Mouse (Mus musculus): ENCODE measurements around the gene Jun. TPM values are rescaled to one million over a fixed set of nuclear protein-coding genes. Genes with fewer than 3 reads are reported as not detected.

The Jun gene
- polyA plus RNA-seq, 1 experiment from 2014 or later: 25.2 TPM

GRCm38 (mm10) chr4:95081632-95082031 is 29.6 kb upstream of the Jun start:
- H3K9me3 ChIP-seq (ENCODE audit: control insufficient read depth, low read length): no peaks in the 10 kb centered on the region
- no peak for ATAC-seq (ENCODE audit: low read depth)
- H3K27me3 ChIP-seq (ENCODE audit: control insufficient read depth, insufficient read depth, low read length): no peaks in the 10 kb centered on the region
- no peak overlapping the region for H3K4me2 ChIP-seq (ENCODE audit: low read depth, low read length)
- H3K4me1 ChIP-seq (ENCODE audit: control insufficient read depth, insufficient read depth, low read length): peaks cover 2% of the 10 kb centered on the region; the same call in 1 of the 2 replicates
- H3K9ac ChIP-seq (replicated peaks; ENCODE audit: low read depth, low read length): no peak overlapping the region
- 78% methylated on average over 8 of the region's 8 CpGs for WGBS
- no peaks in the 10 kb centered on the region for H3K36me3 ChIP-seq (ENCODE audit: control insufficient read depth, insufficient read depth, low read length)
- no peak overlapping the region for H3K4me3 ChIP-seq (ENCODE audit: low read depth, low read length)
- H3K27ac ChIP-seq (ENCODE audit: low read depth, low read length): no peak overlapping the region

GRCm38 (mm10) chr4:95078625-95079024 is 26.6 kb upstream of the Jun start:
- H3K9ac ChIP-seq (replicated peaks; ENCODE audit: low read depth, low read length): no peak overlapping the region
- WGBS: 59% methylated on average over 8 of the region's 8 CpGs
- H3K4me2 ChIP-seq (ENCODE audit: low read depth, low read length): no peak overlapping the region
- ATAC-seq (ENCODE audit: low read depth): no peak
- H3K27ac ChIP-seq (ENCODE audit: low read depth, low read length): no peak overlapping the region
- H3K36me3 ChIP-seq (ENCODE audit: control insufficient read depth, insufficient read depth, low read length): no peaks in the 10 kb centered on the region
- peaks cover 2% of the 10 kb centered on the region; the same call in 1 of the 2 replicates for H3K4me1 ChIP-seq (ENCODE audit: control insufficient read depth, insufficient read depth, low read length)
- H3K9me3 ChIP-seq (ENCODE audit: control insufficient read depth, low read length): no peaks in the 10 kb centered on the region
- no peaks in the 10 kb centered on the region for H3K27me3 ChIP-seq (ENCODE audit: control insufficient read depth, insufficient read depth, low read length)
- H3K4me3 ChIP-seq (ENCODE audit: low read depth, low read length): no peak overlapping the region

GRCm38 (mm10) chr4:95076279-95076678 is 24.3 kb upstream of the Jun start:
- Histone ChIP-seq H3K9ac (replicated peaks; ENCODE audit: low read depth, low read length) (no peak overlapping the region), H3K9me3 (ENCODE audit: control insufficient read depth, low read length) (no peaks in the 10 kb centered on the region), H3K4me2 (ENCODE audit: low read depth, low read length) (no peak overlapping the region), H3K4me1 (ENCODE audit: control insufficient read depth, insufficient read depth, low read length) (no peaks in the 10 kb centered on the region), H3K4me3 (ENCODE audit: low read depth, low read length) (no peak overlapping the region), H3K27ac (ENCODE audit: low read depth, low read length) (no peak overlapping the region), H3K27me3 (ENCODE audit: control insufficient read depth, insufficient read depth, low read length) (no peaks in the 10 kb centered on the region), H3K36me3 (ENCODE audit: control insufficient read depth, insufficient read depth, low read length) (no peaks in the 10 kb centered on the region)
- no peak for ATAC-seq (ENCODE audit: low read depth)
- WGBS: 70% methylated on average over 14 of the region's 14 CpGs

- no peaks in the 10 kb centered on the region for H3K36me3 ChIP-seq (ENCODE audit: control insufficient read depth, insufficient read depth, low read length)
- no peaks in the 10 kb centered on the region for H3K9me3 ChIP-seq (ENCODE audit: control insufficient read depth, low read length)
- H3K27ac ChIP-seq (ENCODE audit: low read depth, low read length): no peak overlapping the region
- H3K4me1 ChIP-seq (ENCODE audit: control insufficient read depth, insufficient read depth, low read length): no peaks in the 10 kb centered on the region
- no peak overlapping the region for H3K4me2 ChIP-seq (ENCODE audit: low read depth, low read length)
- WGBS: 89% methylated on average over 17 of the region's 17 CpGs
- no peaks in the 10 kb centered on the region for H3K27me3 ChIP-seq (ENCODE audit: control insufficient read depth, insufficient read depth, low read length)
- H3K4me3 ChIP-seq (ENCODE audit: low read depth, low read length): no peak overlapping the region
- no peak overlapping the region for H3K9ac ChIP-seq (replicated peaks; ENCODE audit: low read depth, low read length)
- ATAC-seq (ENCODE audit: low read depth): no peak
These were observed 23.6 kb upstream of the Jun start for GRCm38 (mm10) chr4:95075591-95076002.

- WGBS: 94% methylated on average over 6 of the region's 6 CpGs
- H3K27ac ChIP-seq (ENCODE audit: low read depth, low read length): no peak overlapping the region
- H3K36me3 ChIP-seq (ENCODE audit: control insufficient read depth, insufficient read depth, low read length): no peaks in the 10 kb centered on the region
- no peak overlapping the region for H3K9ac ChIP-seq (replicated peaks; ENCODE audit: low read depth, low read length)
- ATAC-seq (ENCODE audit: low read depth): no peak
- H3K4me1 ChIP-seq (ENCODE audit: control insufficient read depth, insufficient read depth, low read length): no peaks in the 10 kb centered on the region
- H3K4me3 ChIP-seq (ENCODE audit: low read depth, low read length): no peak overlapping the region
- no peaks in the 10 kb centered on the region for H3K27me3 ChIP-seq (ENCODE audit: control insufficient read depth, insufficient read depth, low read length)
- no peak overlapping the region for H3K4me2 ChIP-seq (ENCODE audit: low read depth, low read length)
- H3K9me3 ChIP-seq (ENCODE audit: control insufficient read depth, low read length): no peaks in the 10 kb centered on the region
These were observed 22.3 kb upstream of the Jun start for GRCm38 (mm10) chr4:95074319-95074718.

GRCm38 (mm10) chr4:95073214-95073750 is 21.3 kb upstream of the Jun start:
- no peaks in the 10 kb centered on the region for H3K9me3 ChIP-seq (ENCODE audit: control insufficient read depth, low read length)
- no peak overlapping the region for H3K4me2 ChIP-seq (ENCODE audit: low read depth, low read length)
- H3K27me3 ChIP-seq (ENCODE audit: control insufficient read depth, insufficient read depth, low read length): no peaks in the 10 kb centered on the region
- no peak overlapping the region for H3K9ac ChIP-seq (replicated peaks; ENCODE audit: low read depth, low read length)
- no peaks in the 10 kb centered on the region for H3K4me1 ChIP-seq (ENCODE audit: control insufficient read depth, insufficient read depth, low read length)
- no peak overlapping the region for H3K27ac ChIP-seq (ENCODE audit: low read depth, low read length)
- 62% methylated on average over 10 of the region's 10 CpGs for WGBS
- H3K4me3 ChIP-seq (ENCODE audit: low read depth, low read length): no peak overlapping the region
- ATAC-seq (ENCODE audit: low read depth): no peak
- no peaks in the 10 kb centered on the region for H3K36me3 ChIP-seq (ENCODE audit: control insufficient read depth, insufficient read depth, low read length)

GRCm38 (mm10) chr4:95070407-95070806 is 18.4 kb upstream of the Jun start:
- Histone ChIP-seq H3K4me3 (ENCODE audit: low read depth, low read length) (no peak overlapping the region), H3K4me2 (ENCODE audit: low read depth, low read length) (no peak overlapping the region), H3K4me1 (ENCODE audit: control insufficient read depth, insufficient read depth, low read length) (no peaks in the 10 kb centered on the region), H3K27me3 (ENCODE audit: control insufficient read depth, insufficient read depth, low read length) (no peaks in the 10 kb centered on the region), H3K27ac (ENCODE audit: low read depth, low read length) (no peak overlapping the region), H3K9ac (replicated peaks; ENCODE audit: low read depth, low read length) (no peak overlapping the region), H3K36me3 (ENCODE audit: control insufficient read depth, insufficient read depth, low read length) (no peaks in the 10 kb centered on the region), H3K9me3 (ENCODE audit: control insufficient read depth, low read length) (no peaks in the 10 kb centered on the region)
- ATAC-seq (ENCODE audit: low read depth): no peak
- WGBS: 84% methylated on average over 5 of the region's 5 CpGs

- H3K9ac ChIP-seq (replicated peaks; ENCODE audit: low read depth, low read length): no peak overlapping the region
- no peaks in the 10 kb centered on the region for H3K27me3 ChIP-seq (ENCODE audit: control insufficient read depth, insufficient read depth, low read length)
- no peak overlapping the region for H3K27ac ChIP-seq (ENCODE audit: low read depth, low read length)
- H3K4me3 ChIP-seq (ENCODE audit: low read depth, low read length): no peak overlapping the region
- no peaks in the 10 kb centered on the region for H3K9me3 ChIP-seq (ENCODE audit: control insufficient read depth, low read length)
- H3K36me3 ChIP-seq (ENCODE audit: control insufficient read depth, insufficient read depth, low read length): no peaks in the 10 kb centered on the region
- 82% methylated on average over 8 of the region's 8 CpGs for whole genome bisulfite sequencing
- ATAC-seq (ENCODE audit: low read depth): no peak
- H3K4me1 ChIP-seq (ENCODE audit: control insufficient read depth, insufficient read depth, low read length): no peaks in the 10 kb centered on the region
- H3K4me2 ChIP-seq (ENCODE audit: low read depth, low read length): no peak overlapping the region
These were observed 16.3 kb upstream of the Jun start for GRCm38 (mm10) chr4:95068045-95068948.

GRCm38 (mm10) chr4:95063609-95064210 is 11.7 kb upstream of the Jun start:
- Histone ChIP-seq H3K4me3 (ENCODE audit: low read depth, low read length) (no peak overlapping the region), H3K9ac (replicated peaks; ENCODE audit: low read depth, low read length) (no peak overlapping the region), H3K4me2 (ENCODE audit: low read depth, low read length) (no peak overlapping the region), H3K27me3 (ENCODE audit: control insufficient read depth, insufficient read depth, low read length) (no peaks in the 10 kb centered on the region), H3K9me3 (ENCODE audit: control insufficient read depth, low read length) (no peaks in the 10 kb centered on the region), H3K27ac (ENCODE audit: low read depth, low read length) (no peak overlapping the region), H3K4me1 (ENCODE audit: control insufficient read depth, insufficient read depth, low read length) (no peaks in the 10 kb centered on the region), H3K36me3 (ENCODE audit: control insufficient read depth, insufficient read depth, low read length) (no peaks in the 10 kb centered on the region)
- no peak for ATAC-seq (ENCODE audit: low read depth)
- 88% methylated on average over 2 of the region's 2 CpGs for WGBS
